Mouse (Mus musculus): ENCODE measurements at regions not wholly inside any gene's neighbourhood (a gene's known extent, or its start where the extent isn't known, plus 50 kb on each side); places are given as distances from the start of the nearest gene placed in this dataset.

DNA sequence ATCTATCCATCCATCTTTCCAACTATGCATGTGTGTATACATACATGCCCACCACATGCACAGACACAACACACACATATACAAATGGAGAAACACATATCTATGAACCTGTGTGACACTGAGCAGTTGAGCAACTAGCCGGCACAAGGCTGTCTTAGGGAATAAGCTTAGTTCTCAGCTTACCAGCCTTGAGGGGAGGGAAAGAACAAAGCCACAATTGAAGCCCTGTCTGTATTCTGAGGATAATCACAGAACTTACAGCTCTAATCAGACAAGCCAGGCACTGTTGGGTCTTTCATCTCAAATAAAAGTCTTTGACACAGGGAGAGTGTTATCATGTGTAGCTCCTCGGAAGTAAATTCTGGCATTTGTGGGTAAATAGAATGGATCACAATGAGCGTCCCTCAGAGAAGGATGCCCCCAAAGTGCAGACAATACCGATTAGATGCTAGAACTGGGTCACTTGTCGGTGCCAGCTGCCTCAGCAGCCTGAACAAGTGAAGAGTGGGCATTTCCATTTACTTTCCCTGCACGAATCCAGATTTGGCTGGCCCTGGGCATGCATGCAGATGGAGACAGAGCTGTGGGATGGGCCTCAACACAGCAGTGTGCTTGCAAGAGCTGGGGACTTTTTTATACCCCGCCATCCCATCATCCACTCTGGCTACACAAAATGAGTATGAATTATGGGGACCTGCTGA is 646.0 kb upstream of the Castor2 start:
- Histone ChIP-seq H3K27me3 (ENCODE audit: control insufficient read depth, insufficient read depth, low read length) (no peaks in the 10 kb centered on the region), H3K4me1 (ENCODE audit: control insufficient read depth, insufficient read depth, insufficient read length) (no peaks in the 10 kb centered on the region), H3K36me3 (ENCODE audit: control insufficient read depth, insufficient read depth, low read length) (no peaks in the 10 kb centered on the region), H3K4me3 (ENCODE audit: extremely low read depth, insufficient read depth, insufficient read length) (no peak overlapping the region), H3K27ac (ENCODE audit: insufficient read depth, low read length) (no peak overlapping the region)
- no peak for TF ChIP-seq POLR2A (IDR thresholded peaks at IDR 0.05; ENCODE audit: low read depth, low read length)
- no peak for TF ChIP-seq CTCF (IDR thresholded peaks at IDR 0.05; ENCODE audit: extremely low read depth, insufficient read depth, insufficient read length, insufficient replicate concordance)
- 80% methylated on average over 7 of the region's 7 CpGs for WGBS
- DNase-seq (ENCODE audit: low read depth in 1 of 2, low spot score in 2 of 2), result no peak

DNA sequence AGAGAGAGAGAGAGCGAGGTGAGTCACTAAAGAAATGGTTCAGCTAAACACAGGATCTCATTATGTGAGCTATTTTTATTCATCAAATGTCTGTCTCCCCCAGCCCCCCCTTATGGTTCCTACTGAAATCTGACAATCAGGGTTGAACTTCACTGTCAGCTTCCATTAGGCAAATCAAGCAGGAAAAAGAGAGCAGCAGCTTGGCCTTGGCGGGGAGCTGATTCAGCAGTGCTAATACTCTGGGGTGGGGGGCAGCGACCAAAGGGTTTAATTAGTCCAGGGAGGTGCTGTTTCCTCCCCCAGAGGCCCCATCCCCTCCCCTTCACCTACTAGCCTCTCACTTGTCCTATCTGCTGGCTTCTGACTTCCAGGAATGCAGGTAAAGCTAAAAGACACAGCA is 649.6 kb upstream of the Castor2 start:
- Histone ChIP-seq H3K27ac (ENCODE audit: insufficient read depth, low read length) (no peak overlapping the region), H3K4me3 (ENCODE audit: extremely low read depth, insufficient read depth, insufficient read length) (no peak overlapping the region), H3K27me3 (ENCODE audit: control insufficient read depth, insufficient read depth, low read length) (no peaks in the 10 kb centered on the region), H3K36me3 (ENCODE audit: control insufficient read depth, insufficient read depth, low read length) (no peaks in the 10 kb centered on the region), H3K4me1 (ENCODE audit: control insufficient read depth, insufficient read depth, insufficient read length) (no peaks in the 10 kb centered on the region)
- TF ChIP-seq POLR2A (IDR thresholded peaks at IDR 0.05; ENCODE audit: low read depth, low read length) (no peak), CTCF (IDR thresholded peaks at IDR 0.05; ENCODE audit: extremely low read depth, insufficient read depth, insufficient read length, insufficient replicate concordance) (no peak)
- 75% methylated on average over 3 of the region's 3 CpGs for WGBS
- DNase-seq (ENCODE audit: low read depth in 1 of 2, low spot score in 2 of 2), result no peak

DNA sequence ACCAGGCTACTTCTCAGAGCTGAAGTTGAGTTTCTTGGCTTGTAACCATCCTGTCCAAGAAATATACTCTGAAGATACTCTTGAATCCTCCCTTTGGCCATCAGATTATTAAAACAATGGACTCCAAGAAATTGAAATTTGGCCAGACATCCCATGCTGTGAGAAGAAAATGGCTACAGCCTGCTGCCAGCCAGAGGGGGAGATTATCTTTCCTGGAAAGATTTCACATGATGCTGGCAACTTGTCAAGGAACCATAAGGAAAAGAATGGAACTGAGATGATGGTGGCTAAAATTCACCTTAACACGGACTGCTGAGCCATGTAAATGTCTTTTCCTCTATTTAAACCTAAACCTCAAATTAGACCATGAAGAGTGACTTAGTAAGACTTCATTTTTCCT is 698.7 kb upstream of the Castor2 start:
- 50% methylated on average over 1 of the region's 1 CpGs for WGBS
- DNase-seq (ENCODE audit: low read depth in 1 of 2, low spot score in 2 of 2), result no peak
- no peaks in the 10 kb centered on the region for H3K36me3 ChIP-seq (ENCODE audit: control insufficient read depth, insufficient read depth, low read length)
- TF ChIP-seq POLR2A (IDR thresholded peaks at IDR 0.05; ENCODE audit: low read depth, low read length) (no peak), CTCF (IDR thresholded peaks at IDR 0.05; ENCODE audit: extremely low read depth, insufficient read depth, insufficient read length, insufficient replicate concordance) (no peak)
- H3K27me3 ChIP-seq (ENCODE audit: control insufficient read depth, insufficient read depth, low read length), result no peaks in the 10 kb centered on the region
- no peaks in the 10 kb centered on the region for H3K4me1 ChIP-seq (ENCODE audit: control insufficient read depth, insufficient read depth, insufficient read length)
- H3K27ac ChIP-seq (ENCODE audit: insufficient read depth, low read length), result no peak overlapping the region
- H3K4me3 ChIP-seq (ENCODE audit: extremely low read depth, insufficient read depth, insufficient read length), result no peak overlapping the region

DNA sequence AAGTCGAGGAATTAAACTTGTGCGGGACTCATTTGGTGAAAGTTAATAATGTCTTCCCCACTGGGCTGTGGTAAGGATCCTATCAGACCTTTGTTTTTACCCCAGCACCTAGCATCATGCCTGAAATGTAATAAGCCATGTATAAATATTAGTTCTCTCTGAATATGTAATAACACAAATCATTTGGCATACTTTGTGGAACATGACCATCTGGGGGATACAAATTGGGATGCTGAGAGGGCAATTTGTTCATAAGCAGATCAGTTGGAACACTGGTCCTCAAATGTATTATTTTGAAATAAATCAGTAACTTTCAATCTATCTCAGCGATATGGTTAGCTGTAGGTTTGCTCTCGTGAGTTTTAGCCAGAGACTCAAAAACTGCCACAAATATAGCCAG is 709.6 kb upstream of the Castor2 start:
- H3K27ac ChIP-seq (ENCODE audit: insufficient read depth, low read length), result no peak overlapping the region
- no peaks in the 10 kb centered on the region for H3K4me1 ChIP-seq (ENCODE audit: control insufficient read depth, insufficient read depth, insufficient read length)
- no peaks in the 10 kb centered on the region for H3K27me3 ChIP-seq (ENCODE audit: control insufficient read depth, insufficient read depth, low read length)
- no peaks in the 10 kb centered on the region for H3K36me3 ChIP-seq (ENCODE audit: control insufficient read depth, insufficient read depth, low read length)
- DNase-seq (ENCODE audit: low read depth in 1 of 2, low spot score in 2 of 2), result no peak
- H3K4me3 ChIP-seq (ENCODE audit: extremely low read depth, insufficient read depth, insufficient read length), result no peak overlapping the region
- no peak for TF ChIP-seq POLR2A (IDR thresholded peaks at IDR 0.05; ENCODE audit: low read depth, low read length)
- no peak for TF ChIP-seq CTCF (IDR thresholded peaks at IDR 0.05; ENCODE audit: extremely low read depth, insufficient read depth, insufficient read length, insufficient replicate concordance)
- WGBS, result 77% methylated on average over 4 of the region's 4 CpGs

DNA sequence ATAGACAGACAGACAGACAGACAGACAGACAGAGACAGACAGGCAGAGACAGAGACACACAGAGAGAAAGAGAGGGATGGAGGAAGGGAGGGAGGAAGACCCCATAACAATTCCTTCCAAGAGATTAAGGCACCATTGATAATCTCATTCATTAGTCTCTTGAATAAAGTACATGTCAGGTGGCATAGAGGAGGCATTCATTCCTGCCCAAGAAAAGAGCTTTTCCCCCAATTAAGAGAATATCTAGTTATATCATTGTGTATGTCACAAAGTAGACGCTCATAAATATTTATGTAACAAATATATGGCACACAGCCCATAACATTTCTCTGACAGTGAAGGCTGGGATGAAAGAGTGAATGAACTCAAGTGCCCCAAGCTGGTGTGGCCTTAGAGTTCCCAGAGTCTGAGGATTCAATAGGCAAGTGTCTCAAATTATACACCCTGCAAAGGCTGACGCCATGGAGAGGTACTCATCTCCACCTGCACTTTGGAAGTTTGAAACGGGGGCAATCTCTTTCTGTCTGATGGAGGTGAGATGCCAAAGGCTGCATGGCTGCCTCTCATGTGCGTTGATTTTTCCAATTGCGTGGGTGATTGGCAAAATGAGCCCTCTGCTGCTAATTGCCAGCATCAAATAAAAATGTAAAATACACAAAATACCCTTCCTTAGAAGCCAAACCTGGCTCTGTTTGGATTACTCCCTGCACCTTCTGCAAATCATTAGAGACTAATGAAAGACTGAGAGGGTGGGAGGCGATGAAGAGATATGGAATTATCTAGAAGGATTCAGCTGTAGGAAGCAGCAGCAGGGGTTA is 710.3 kb upstream of the Castor2 start:
- Histone ChIP-seq H3K4me1 (ENCODE audit: control insufficient read depth, insufficient read depth, insufficient read length) (no peaks in the 10 kb centered on the region), H3K27me3 (ENCODE audit: control insufficient read depth, insufficient read depth, low read length) (no peaks in the 10 kb centered on the region), H3K4me3 (ENCODE audit: extremely low read depth, insufficient read depth, insufficient read length) (no peak overlapping the region), H3K36me3 (ENCODE audit: control insufficient read depth, insufficient read depth, low read length) (no peaks in the 10 kb centered on the region), H3K27ac (ENCODE audit: insufficient read depth, low read length) (no peak overlapping the region)
- no peak for DNase-seq (ENCODE audit: low read depth in 1 of 2, low spot score in 2 of 2)
- TF ChIP-seq POLR2A (IDR thresholded peaks at IDR 0.05; ENCODE audit: low read depth, low read length), result no peak
- TF ChIP-seq CTCF (IDR thresholded peaks at IDR 0.05; ENCODE audit: extremely low read depth, insufficient read depth, insufficient read length, insufficient replicate concordance), result no peak
- WGBS, result 80% methylated on average over 6 of the region's 6 CpGs

DNA sequence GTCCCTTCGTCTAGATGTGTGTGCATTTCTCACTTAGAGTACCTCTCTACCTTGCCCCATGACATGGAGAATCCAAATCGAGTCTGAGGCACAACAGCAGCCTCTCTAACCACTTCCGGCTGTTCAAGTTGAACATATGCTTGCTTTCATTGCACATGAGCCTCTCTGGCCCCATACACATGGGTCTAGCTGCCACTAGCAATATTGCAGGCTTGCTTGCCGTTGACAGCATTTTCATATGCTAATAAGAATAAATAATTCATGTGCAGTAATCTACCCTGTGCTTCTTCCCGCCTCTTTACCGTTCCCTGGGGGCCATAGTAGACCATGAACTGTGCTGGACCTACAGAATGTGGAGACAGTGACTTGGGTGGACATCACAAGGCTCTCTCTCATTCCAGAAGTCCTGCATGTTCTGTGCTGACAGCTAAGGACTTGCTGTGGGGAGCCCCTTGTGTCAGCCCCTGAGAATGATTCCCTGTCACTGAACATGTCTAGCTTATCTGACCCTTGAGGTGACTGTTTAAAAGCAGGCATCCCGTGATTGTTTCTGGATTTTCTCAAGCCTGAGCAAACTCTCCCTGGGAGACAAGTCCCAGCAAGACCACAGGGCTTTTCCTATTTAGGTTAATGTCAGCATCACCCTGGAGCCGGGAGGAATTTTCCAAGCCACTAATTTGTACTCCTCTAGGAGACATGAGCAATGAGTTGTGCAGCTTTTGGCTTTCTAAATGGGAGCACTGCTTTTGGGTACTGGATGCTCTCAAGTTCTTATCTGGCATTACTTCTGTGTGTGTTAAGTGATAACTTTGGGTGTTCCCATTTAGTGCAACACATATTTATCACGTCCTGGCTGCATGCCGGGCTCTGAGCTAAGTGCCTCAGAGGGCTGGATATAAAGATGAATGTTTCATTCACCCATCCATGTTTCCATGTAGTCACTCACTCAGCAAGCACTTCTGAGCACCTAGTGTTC is 713.8 kb upstream of the Castor2 start:
- no peak for TF ChIP-seq POLR2A (IDR thresholded peaks at IDR 0.05; ENCODE audit: low read depth, low read length)
- TF ChIP-seq CTCF (IDR thresholded peaks at IDR 0.05; ENCODE audit: extremely low read depth, insufficient read depth, insufficient read length, insufficient replicate concordance), result no peak

More for the DNA sequence above, 713.8 kb upstream of the Castor2 start:
- Histone ChIP-seq H3K27ac (ENCODE audit: insufficient read depth, low read length) (no peak overlapping the region), H3K4me3 (ENCODE audit: extremely low read depth, insufficient read depth, insufficient read length) (no peak overlapping the region), H3K4me1 (ENCODE audit: control insufficient read depth, insufficient read depth, insufficient read length) (no peaks in the 10 kb centered on the region), H3K27me3 (ENCODE audit: control insufficient read depth, insufficient read depth, low read length) (no peaks in the 10 kb centered on the region), H3K36me3 (ENCODE audit: control insufficient read depth, insufficient read depth, low read length) (no peaks in the 10 kb centered on the region)
- no peak for DNase-seq (ENCODE audit: low read depth in 1 of 2, low spot score in 2 of 2)
- WGBS, result 71% methylated on average over 10 of the region's 10 CpGs
